Mouse (Mus musculus) CD4-positive, CD25-positive, alpha-beta regulatory T cell (primary cell): ENCODE results near the gene Ccdc173. TPM values are rescaled to one million over a fixed set of nuclear protein-coding genes. Genes with fewer than 3 reads are reported as not detected.

Source experiments
- polyA plus RNA-seq: library from polyadenylated mRNA; unstranded; fragments of 100-300 nt; shearing (Covaris generic); gene quantifications from one replicate; pipeline ENCODE4 v1.2.1, GENCODE M21; 2017

The Ccdc173 gene
- polyA plus RNA-seq = 3.3 TPM

DNA sequence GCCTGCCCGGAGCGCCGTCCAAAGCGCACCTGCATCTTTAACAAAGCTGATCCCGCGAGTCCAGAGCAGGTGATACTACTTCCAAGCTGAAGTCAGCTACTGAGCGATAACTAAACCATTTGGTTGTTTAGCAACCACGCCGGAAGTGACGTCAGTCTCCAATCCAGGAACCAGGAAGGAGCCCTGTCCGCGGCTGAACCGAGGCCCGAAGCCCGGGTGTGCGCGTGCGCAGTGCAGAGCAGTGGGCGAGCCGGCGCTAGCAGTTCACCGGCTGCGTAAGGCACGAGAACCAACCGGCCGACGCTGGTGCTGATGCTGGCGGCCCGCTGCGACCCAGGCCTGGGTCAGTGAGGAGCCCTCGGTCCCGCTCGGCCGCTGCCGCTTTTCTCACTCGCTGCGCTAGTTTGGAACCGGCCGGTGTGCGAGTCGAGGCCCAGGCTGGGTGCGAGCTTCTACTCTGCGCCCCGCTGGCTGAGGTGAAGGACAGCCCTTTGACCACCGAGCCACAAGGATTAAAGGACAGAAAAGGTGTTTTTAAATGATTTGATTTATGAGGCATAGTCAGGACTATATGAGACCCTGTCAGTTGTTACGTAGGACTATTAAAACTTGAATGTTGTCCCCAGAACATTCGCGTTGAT, at the start of gene Ccdc173, which contains the start of gene Phospho2:
Gene Ccdc173 (minus strand): TSS at position 147 of the 641 bp plus-strand sequence.
Gene Phospho2 (plus strand): TSS at position 195 of the 641 bp plus-strand sequence.

DNA sequence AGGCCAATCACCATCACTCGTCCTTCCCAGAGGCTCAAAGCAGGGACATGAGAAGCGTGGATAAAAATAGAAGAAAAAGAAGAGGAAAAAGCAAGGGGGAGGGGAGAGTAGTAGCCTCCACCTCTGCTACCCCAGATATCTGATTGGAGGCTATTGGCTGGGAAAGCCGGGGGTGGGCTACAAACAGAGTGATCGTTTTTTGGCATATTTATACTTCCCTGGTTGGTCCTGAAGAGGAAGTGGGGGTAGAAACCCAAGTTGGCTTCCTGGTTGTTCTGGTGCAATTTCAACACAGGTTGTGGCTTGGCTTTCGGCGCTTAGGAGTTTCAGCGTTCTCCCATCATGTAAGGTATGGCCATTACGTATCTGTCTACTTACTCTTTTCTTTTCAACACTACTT, 32.3 kb upstream of the Ccdc173 start, which contains the start of gene Klhl23:
Gene Klhl23 (plus strand): TSS at position 234 of the 400 bp plus-strand sequence.

DNA sequence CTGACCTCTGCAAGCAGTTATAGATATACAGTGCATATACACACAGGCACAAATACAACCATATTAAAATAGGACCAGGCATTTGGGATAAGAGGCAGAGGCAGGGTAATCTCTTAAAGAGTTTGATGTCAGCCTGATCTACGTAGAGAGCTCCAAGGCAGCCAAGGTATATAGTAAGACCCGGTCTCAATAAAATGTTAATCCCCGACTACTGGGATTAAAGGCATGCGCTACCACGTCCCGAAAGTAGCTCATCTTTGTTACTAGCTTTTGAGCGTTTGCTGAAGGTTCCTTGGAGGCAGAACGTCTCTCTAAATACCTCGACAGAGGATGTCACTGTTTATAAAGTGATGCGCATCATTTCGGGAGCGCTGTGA, 67.1 kb downstream of the Ccdc173 start, which contains the start of gene Ppig:
Gene Ppig (plus strand): TSS at position 273 of the 377 bp plus-strand sequence.

DNA sequence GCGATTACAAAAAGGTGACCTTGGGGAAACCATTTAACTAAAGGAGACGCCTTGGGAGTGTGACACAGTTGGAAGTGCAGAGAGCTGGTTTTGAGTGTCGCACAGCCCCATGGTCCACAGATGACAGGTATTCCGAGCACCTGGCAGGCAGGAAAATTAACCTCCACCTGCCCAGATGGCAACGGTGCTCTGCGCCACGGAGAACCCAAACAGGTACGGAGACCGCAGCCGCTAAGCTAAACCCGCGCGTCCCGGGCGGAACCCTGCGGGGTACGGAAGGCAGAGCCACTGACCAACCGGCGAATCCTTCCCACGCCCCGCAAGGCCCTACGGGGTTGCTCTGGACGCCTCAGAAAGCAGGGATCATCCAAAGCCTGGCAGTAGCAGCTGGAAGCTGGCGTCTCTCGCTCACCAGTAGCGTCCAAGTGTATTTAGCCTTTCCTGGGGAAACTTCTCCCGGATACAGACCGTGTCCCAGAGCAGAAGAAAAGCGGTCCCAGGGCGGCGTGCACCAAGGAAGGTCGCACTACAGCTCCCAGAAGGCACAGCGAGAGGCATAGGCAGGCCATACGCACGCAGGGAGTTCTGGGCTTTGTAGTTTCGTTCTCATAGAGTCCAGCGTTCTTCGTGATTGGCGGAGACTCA, 76.3 kb downstream of the Ccdc173 start, which contains the start of gene Fastkd1:
Gene Fastkd1 (minus strand): TSS at position 536 of the 645 bp plus-strand sequence.

Other genes with a start within 250 kb of the Ccdc173 start
- gene Lrp2, start 203.5 kb downstream of the Ccdc173 start, polyA plus RNA-seq = 0.08 TPM
- gene Bbs5, start 142.4 kb downstream of the Ccdc173 start, polyA plus RNA-seq = 0.63 TPM
- gene Klhl41, start 119.5 kb downstream of the Ccdc173 start, polyA plus RNA-seq = not detected
- 13.6 TPM for gene Fastkd1, start 76.1 kb downstream of the Ccdc173 start, polyA plus RNA-seq
- gene Ppig, start 67.0 kb downstream of the Ccdc173 start, polyA plus RNA-seq = 196 TPM
- gene Phospho2, start within 50 bp of the Ccdc173 start, polyA plus RNA-seq = 43.5 TPM
- 0.14 TPM for gene Klhl23, start 32.4 kb upstream of the Ccdc173 start, polyA plus RNA-seq
- 361 TPM for gene Ssb, start 72.0 kb upstream of the Ccdc173 start, polyA plus RNA-seq
- 40.3 TPM for gene Mettl5, start 96.0 kb upstream of the Ccdc173 start, polyA plus RNA-seq
- gene Ubr3, start 107.7 kb upstream of the Ccdc173 start, polyA plus RNA-seq = 24.3 TPM
- gene Myo3b, start 249.6 kb upstream of the Ccdc173 start, polyA plus RNA-seq = 11.0 TPM